Mouse (Mus musculus) hindbrain, embryonic 14.5 days (tissue): ENCODE results near the gene Fndc9. TPM values are rescaled to one million over a fixed set of nuclear protein-coding genes. Genes with fewer than 3 reads are reported as not detected.

Experiments used
- ATAC-seq: fragments of 200-750 bp; cut with Nextera tagmentation; 2 replicates; pipeline ENCODE4 v1.8.0; 2017; ENCODE audit warnings: moderate number of reproducible peaks, mild to moderate bottlenecking, moderate TSS enrichment, moderate library complexity; ENCODE audit not compliant: low FRiP score
- DNase-seq: peaks from one replicate; pipeline ENCODE4 v3.0.0-alpha.2; 2015; ENCODE audit warnings: low spot score
- H3K27ac ChIP-seq: fragments of 300-500 bp; sonication (generic); 2 replicates; pipeline ENCODE4 v1.5.1; 2014; ENCODE audit warnings: mild to moderate bottlenecking, moderate library complexity
- H3K27me3 ChIP-seq: fragments of 300-500 bp; sonication (generic); 2 replicates; pipeline ENCODE4 v1.6.1; 2014; ENCODE audit warnings: mild to moderate bottlenecking, low read length, mixed read lengths; ENCODE audit not compliant: control insufficient read depth, insufficient read depth
- H3K36me3 ChIP-seq: fragments of 300-500 bp; sonication (generic); replicated peaks from 2 replicates; pipeline ENCODE4 v1.6.1; 2014; ENCODE audit not compliant: control insufficient read depth, insufficient read depth
- H3K4me1 ChIP-seq: fragments of 300-500 bp; sonication (generic); replicated peaks from 2 replicates; pipeline ENCODE4 v1.6.1; 2014; ENCODE audit warnings: antibody characterized with exemption, low read length, mixed read lengths; ENCODE audit not compliant: control insufficient read depth, insufficient read depth
- H3K4me2 ChIP-seq: fragments of 300-500 bp; sonication (generic); replicated peaks from 2 replicates; pipeline ENCODE4 v1.6.1; 2014; ENCODE audit warnings: mild to moderate bottlenecking, moderate library complexity
- H3K4me3 ChIP-seq: fragments of 300-500 bp; sonication (generic); replicated peaks from 2 replicates; pipeline ENCODE4 v1.5.1; 2014; ENCODE audit warnings: mild to moderate bottlenecking, low read length
- H3K9ac ChIP-seq: fragments of 300-500 bp; sonication (generic); 2 replicates; pipeline ENCODE4 v1.6.1; 2014
- H3K9me3 ChIP-seq: fragments of 300-500 bp; sonication (generic); 2 replicates; pipeline ENCODE4 v1.6.1; 2016; ENCODE audit warnings: low read length; ENCODE audit not compliant: control insufficient read depth
- WGBS: fragments of 180-500 bp; shearing (Covaris S2); extraction: QIAGEN DNeasy Blood & Tissue Kit; methylation state at CpG from one replicate; pipeline ENCODE4 v1.1.7; 2014; 5-methylcytosine and 5-hydroxymethylcytosine counted together
- polyA plus RNA-seq: library from polyadenylated mRNA; unstranded; fragments of >200 nt; fragmentation: Nextera tagmentation; extraction: Ambion mirVana; gene quantifications from 2 replicates; pipeline ENCODE4 v1.2.1, GENCODE M21; 2014

Fndc9 gene
- polyA plus RNA-seq, 1 experiment from 2014 or later: 2.8 TPM

GRCm38 (mm10) chr11:46278140-46278539, 42.8 kb downstream of the Fndc9 start:
- H3K36me3 ChIP-seq: peaks cover 88% of the 10 kb centered on the region
- no peaks in the 10 kb centered on the region for H3K4me1 ChIP-seq
- WGBS: 62% methylated on average over 5 of the region's 5 CpGs
- ATAC-seq: no peak
- no peaks in the 10 kb centered on the region for H3K27me3 ChIP-seq
- no peak overlapping the region for H3K4me3 ChIP-seq
- H3K9ac ChIP-seq: no peak overlapping the region
- no peak for DNase-seq
- H3K4me2 ChIP-seq: no peak overlapping the region
- no peaks in the 10 kb centered on the region for H3K9me3 ChIP-seq
- H3K27ac ChIP-seq: no peak overlapping the region

GRCm38 (mm10) chr11:46278709-46279108, 43.4 kb downstream of the Fndc9 start:
- H3K27me3 ChIP-seq: no peaks in the 10 kb centered on the region
- H3K4me3 ChIP-seq: no peak overlapping the region
- DNase-seq (no peak), ATAC-seq (no peak)
- H3K4me1 ChIP-seq: no peaks in the 10 kb centered on the region
- no peak overlapping the region for H3K9ac ChIP-seq
- no peaks in the 10 kb centered on the region for H3K9me3 ChIP-seq
- H3K36me3 ChIP-seq: peaks cover 89% of the 10 kb centered on the region
- H3K4me2 ChIP-seq: no peak overlapping the region
- no peak overlapping the region for H3K27ac ChIP-seq
- WGBS: 83% methylated on average over 12 of the region's 12 CpGs

DNA sequence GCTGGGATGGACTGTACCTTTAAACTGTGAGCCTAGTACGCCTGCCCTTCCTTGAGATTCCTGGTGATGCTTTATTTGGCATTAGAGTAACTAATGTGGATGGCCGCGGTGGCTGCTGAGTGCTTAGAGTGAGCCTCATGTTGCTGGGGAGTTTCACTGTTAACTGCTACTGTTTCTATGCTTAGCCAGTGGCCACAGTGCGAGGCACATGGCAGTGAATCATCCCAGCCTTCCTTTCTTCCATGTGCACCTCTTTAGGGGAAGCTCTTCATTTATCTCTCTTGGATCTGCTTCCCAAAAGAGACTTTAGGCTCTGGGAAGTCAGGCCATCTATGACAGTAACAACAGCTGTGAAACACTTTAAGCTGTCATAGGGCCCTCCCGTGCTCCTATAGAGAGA, 47.3 kb downstream of the Fndc9 start:
- Histone ChIP-seq H3K4me1 (no peaks in the 10 kb centered on the region), H3K9ac (no peak overlapping the region), H3K27me3 (no peaks in the 10 kb centered on the region), H3K36me3 (peaks cover 83% of the 10 kb centered on the region), H3K4me3 (no peak overlapping the region), H3K27ac (no peak overlapping the region), H3K4me2 (no peak overlapping the region), H3K9me3 (no peaks in the 10 kb centered on the region)
- ATAC-seq (no peak), DNase-seq (no peak)
- WGBS: 94% methylated on average over 5 of the region's 5 CpGs

GRCm38 (mm10) chr11:46283800-46284199, 48.5 kb downstream of the Fndc9 start:
- Histone ChIP-seq H3K4me1 (no peaks in the 10 kb centered on the region), H3K4me2 (no peak overlapping the region), H3K27ac (no peak overlapping the region), H3K4me3 (no peak overlapping the region), H3K27me3 (no peaks in the 10 kb centered on the region), H3K9me3 (no peaks in the 10 kb centered on the region), H3K36me3 (peaks cover 84% of the 10 kb centered on the region), H3K9ac (no peak overlapping the region)
- 96% methylated on average over 6 of the region's 6 CpGs for WGBS
- DNase-seq (no peak), ATAC-seq (no peak)

DNA sequence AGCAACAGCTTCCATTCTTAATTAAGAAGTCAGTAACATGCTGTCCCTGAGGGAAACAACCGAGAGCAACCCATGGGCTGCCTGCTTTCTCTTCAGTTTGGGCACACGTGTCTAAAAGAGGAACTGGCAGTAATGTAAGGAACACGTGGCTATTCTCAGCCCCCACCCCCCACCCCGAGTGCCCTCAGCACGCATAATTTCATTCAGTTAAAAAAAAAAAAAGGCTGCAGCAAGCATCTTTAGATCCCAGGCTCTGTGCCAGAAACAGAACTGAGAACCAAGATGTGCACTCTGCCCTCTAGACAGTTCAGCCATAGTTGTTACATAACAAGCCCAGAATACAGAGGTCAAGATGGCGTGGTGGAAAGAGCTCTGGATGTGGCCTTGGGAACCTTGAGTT, 51.5 kb downstream of the Fndc9 start:
- DNase-seq: peak; percentile 43
- Histone ChIP-seq H3K4me2 (no peak overlapping the region), H3K4me3 (no peak overlapping the region), H3K9me3 (no peaks in the 10 kb centered on the region), H3K27ac (no peak overlapping the region), H3K9ac (no peak overlapping the region), H3K27me3 (no peaks in the 10 kb centered on the region), H3K36me3 (peaks cover 81% of the 10 kb centered on the region), H3K4me1 (no peaks in the 10 kb centered on the region; the same call in 1 of the 2 replicates)
- ATAC-seq: no peak
- 28% methylated on average over 6 of the region's 6 CpGs for WGBS

- no peak overlapping the region for H3K4me2 ChIP-seq
- no peak overlapping the region for H3K4me3 ChIP-seq
- DNase-seq: no peak
- H3K27ac ChIP-seq: no peak overlapping the region
- no peak for ATAC-seq
- no peaks in the 10 kb centered on the region for H3K27me3 ChIP-seq
- no peaks in the 10 kb centered on the region; the same call in 1 of the 2 replicates for H3K4me1 ChIP-seq
- H3K36me3 ChIP-seq: peaks cover 68% of the 10 kb centered on the region
- no peak overlapping the region for H3K9ac ChIP-seq
- 79% methylated on average over 5 of the region's 5 CpGs for WGBS
- no peaks in the 10 kb centered on the region for H3K9me3 ChIP-seq
These were observed 52.8 kb downstream of the Fndc9 start for GRCm38 (mm10) chr11:46288091-46288490.

GRCm38 (mm10) chr11:46289022-46289421, 53.7 kb downstream of the Fndc9 start:
- Histone ChIP-seq H3K4me1 (no peaks in the 10 kb centered on the region; the same call in 1 of the 2 replicates), H3K27ac (no peak overlapping the region), H3K4me3 (no peak overlapping the region), H3K9ac (no peak overlapping the region), H3K27me3 (no peaks in the 10 kb centered on the region), H3K36me3 (peaks cover 59% of the 10 kb centered on the region), H3K9me3 (no peaks in the 10 kb centered on the region), H3K4me2 (no peak overlapping the region)
- DNase-seq: no peak
- 35% methylated on average over 4 of the region's 4 CpGs for WGBS
- ATAC-seq: no peak

Other genes with a start within 250 kb of the Fndc9 start
- 4.4 and 6.6 TPM in 2 replicates for gene Gm12166, start 183.2 kb upstream of the Fndc9 start, polyA plus RNA-seq
- 12.2 and 14.5 TPM in 2 replicates for gene Adam19, start 179.5 kb upstream of the Fndc9 start, polyA plus RNA-seq
- gene Nipal4, start 69.0 kb upstream of the Fndc9 start, polyA plus RNA-seq: 0.38 and 0.46 TPM in 2 replicates
- 117 and 125 TPM in 2 replicates for gene Cyfip2, start 77.3 kb downstream of the Fndc9 start, polyA plus RNA-seq
- gene Itk, start 154.0 kb downstream of the Fndc9 start, polyA plus RNA-seq: 0.05 TPM in 1 of 2 replicates, not detected in the other
- gene Fam71b, start 161.0 kb downstream of the Fndc9 start, polyA plus RNA-seq: not detected in 2 replicates
- 67.2 and 74.2 TPM in 2 replicates for gene Med7, start 201.4 kb downstream of the Fndc9 start, polyA plus RNA-seq
- gene Havcr2, start 219.4 kb downstream of the Fndc9 start, polyA plus RNA-seq: 0.14 and 0.23 TPM in 2 replicates